In genomic region chr10:105284171-105284570, GRCm38 (mm10) we compare ENCODE assay signal across 7 mouse cellular contexts.
DNase-seq lines count a peak whose midpoint lies in the region; ATAC-seq and TF ChIP-seq lines count a peak whose summit lies in the region.

No protein-coding gene starts in this region.

- no peak overlapping the region for H3K9ac ChIP-seq in heart, embryonic 13.5 days
- no peak overlapping the region for H3K9ac ChIP-seq in lung, postnatal 0 days (replicated peaks; ENCODE audit: low read depth)
- no peak overlapping the region for H3K9ac ChIP-seq in midbrain, embryonic 16.5 days (ENCODE audit: low read depth, low read length)
- H3K9ac ChIP-seq in hindbrain, embryonic 11.5 days (ENCODE audit: low read depth, low read length): no peak overlapping the region

- H3K4me1 ChIP-seq in heart, embryonic 13.5 days: peaks cover 8% of the 10 kb centered on the region; the same call in 1 of the 2 replicates
- no peaks in the 10 kb centered on the region for H3K4me1 ChIP-seq in lung, postnatal 0 days (ENCODE audit: insufficient read depth, low read depth, low read length)
- H3K4me1 ChIP-seq in midbrain, embryonic 16.5 days (ENCODE audit: control insufficient read depth, insufficient read depth, low read length): no peaks in the 10 kb centered on the region
- H3K4me1 ChIP-seq in hindbrain, embryonic 11.5 days (replicated peaks; ENCODE audit: control insufficient read depth, insufficient read depth, low read length): no peaks in the 10 kb centered on the region

- no peak overlapping the region for H3K4me2 ChIP-seq in heart, embryonic 13.5 days
- no peak overlapping the region for H3K4me2 ChIP-seq in lung, postnatal 0 days (replicated peaks; ENCODE audit: low read depth, low read length)
- H3K4me2 ChIP-seq in midbrain, embryonic 16.5 days (ENCODE audit: low read length): no peak overlapping the region
- no peak overlapping the region for H3K4me2 ChIP-seq in hindbrain, embryonic 11.5 days (replicated peaks; ENCODE audit: low read depth, low read length)

- DNase-seq in adrenal gland, postnatal 36 days: peak; percentile 13 to 16
- peak; percentile 44 for DNase-seq in lung, postnatal 0 days (ENCODE audit: low spot score)
- no peak for DNase-seq in embryo, embryonic 10.5 days (ENCODE audit: low spot score)
- DNase-seq in hindbrain, embryonic 11.5 days (ENCODE audit: low spot score): no peak

- no peak for TF ChIP-seq CTCF in lung, postnatal 0 days (IDR thresholded peaks at IDR 0.05)

- ATAC-seq in cerebellum, adult (ENCODE audit: insufficient number of reproducible peaks, low FRiP score, low TSS enrichment): peak; percentile 23; the same call in 1 of the 2 replicates
- no peak for ATAC-seq in heart, embryonic 13.5 days (ENCODE audit: extremely low read depth, insufficient number of reproducible peaks, low FRiP score, low TSS enrichment)
- no peak for ATAC-seq in lung, postnatal 0 days
- ATAC-seq in midbrain, embryonic 16.5 days: no peak
- no peak for ATAC-seq in hindbrain, embryonic 11.5 days (ENCODE audit: low FRiP score)

- no peak for TF ChIP-seq EP300 in lung, postnatal 0 days (IDR thresholded peaks at IDR 0.05)

- 61% methylated on average over 6 of the region's 6 CpGs for WGBS in heart, embryonic 13.5 days
- WGBS in lung, postnatal 0 days: 52% methylated on average over 6 of the region's 6 CpGs
- WGBS in midbrain, embryonic 16.5 days: 72% methylated on average over 6 of the region's 6 CpGs
- WGBS in hindbrain, embryonic 11.5 days: 87% methylated on average over 6 of the region's 6 CpGs

- no peak overlapping the region for H3K4me3 ChIP-seq in heart, embryonic 13.5 days
- H3K4me3 ChIP-seq in lung, postnatal 0 days (ENCODE audit: low read depth, low read length): no peak overlapping the region
- no peak overlapping the region for H3K4me3 ChIP-seq in midbrain, embryonic 16.5 days (ENCODE audit: low read depth, low read length)
- no peak overlapping the region for H3K4me3 ChIP-seq in hindbrain, embryonic 11.5 days (ENCODE audit: low read depth, low read length)

- no peaks in the 10 kb centered on the region for H3K36me3 ChIP-seq in heart, embryonic 13.5 days
- no peaks in the 10 kb centered on the region for H3K36me3 ChIP-seq in lung, postnatal 0 days (ENCODE audit: insufficient read depth, low read length)
- H3K36me3 ChIP-seq in midbrain, embryonic 16.5 days (ENCODE audit: control insufficient read depth, insufficient read depth, low read length): no peaks in the 10 kb centered on the region
- H3K36me3 ChIP-seq in hindbrain, embryonic 11.5 days (ENCODE audit: control insufficient read depth, insufficient read depth, low read length): no peaks in the 10 kb centered on the region

- H3K9me3 ChIP-seq in heart, embryonic 13.5 days: no peaks in the 10 kb centered on the region
- H3K9me3 ChIP-seq in lung, postnatal 0 days (ENCODE audit: low read length): no peaks in the 10 kb centered on the region
- H3K9me3 ChIP-seq in midbrain, embryonic 16.5 days (replicated peaks; ENCODE audit: control insufficient read depth, low read length, poor library complexity, severe bottlenecking): no peaks in the 10 kb centered on the region
- no peaks in the 10 kb centered on the region for H3K9me3 ChIP-seq in hindbrain, embryonic 11.5 days (ENCODE audit: control insufficient read depth, low read length)

- peak overlapping the region; percentile 50 for H3K27ac ChIP-seq in heart, embryonic 13.5 days (replicated peaks)
- H3K27ac ChIP-seq in lung, postnatal 0 days (ENCODE audit: low read length): no peak overlapping the region
- no peak overlapping the region for H3K27ac ChIP-seq in midbrain, embryonic 16.5 days (ENCODE audit: low read length)
- no peak overlapping the region for H3K27ac ChIP-seq in hindbrain, embryonic 11.5 days (ENCODE audit: low read depth, low read length)

- H3K27me3 ChIP-seq in heart, embryonic 13.5 days (replicated peaks): no peaks in the 10 kb centered on the region
- no peaks in the 10 kb centered on the region for H3K27me3 ChIP-seq in lung, postnatal 0 days (replicated peaks; ENCODE audit: insufficient read depth, low read length)
- no peaks in the 10 kb centered on the region for H3K27me3 ChIP-seq in midbrain, embryonic 16.5 days (ENCODE audit: control insufficient read depth, insufficient read depth, low read depth, low read length)
- no peaks in the 10 kb centered on the region for H3K27me3 ChIP-seq in hindbrain, embryonic 11.5 days (ENCODE audit: control insufficient read depth, insufficient read depth, low read length)

Comparison
In these comparisons a context has a peak if more than half of its experiments do, and no peak if none do; other contexts are left out.
1. DNase-seq: peak in adrenal gland, postnatal 36 days (2 of 2) and lung, postnatal 0 days (single experiment); none in embryo, embryonic 10.5 days (single experiment) and hindbrain, embryonic 11.5 days (single experiment).